Comparison of ENCODE assay signal across 10 mouse cellular contexts in the genomic region with DNA sequence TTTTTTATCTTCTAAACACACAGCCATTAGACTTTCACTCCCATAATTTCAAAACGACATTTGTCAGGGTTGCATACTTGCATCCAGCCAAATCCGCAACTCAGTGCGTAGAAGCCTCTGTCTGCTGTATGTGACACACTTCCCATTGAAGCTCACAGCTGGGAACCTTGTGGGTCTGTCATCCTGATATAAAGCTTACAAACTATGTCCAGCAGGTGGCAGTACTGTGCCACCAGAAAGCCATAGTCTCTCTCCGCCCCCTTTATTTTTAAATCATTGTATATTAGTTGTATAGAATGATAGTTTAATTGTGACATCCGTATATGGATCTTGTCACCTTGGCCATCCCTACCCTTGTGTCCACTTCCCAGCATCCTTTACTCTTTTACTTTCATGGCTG.
A peak's percentile ranks its signal among the peaks of the same experiment; 100 is the strongest.
DNase-seq lines count a peak whose midpoint lies in the region; ATAC-seq lines count a peak whose summit lies in the region.
"Had no signal": no experiment of that assay in that cellular context is flagged by ENCODE, and none has a peak within 500 bp of the region (broad histone marks: within the 10 kb centered on the region; RNA-seq: fewer than 3 reads in every experiment).

No protein-coding gene starts in this region.

- H3K4me1 ChIP-seq in forebrain, embryonic 11.5 days (replicated peaks; ENCODE audit: control insufficient read depth, insufficient read depth, low read length), result no peaks in the 10 kb centered on the region
- no peaks in the 10 kb centered on the region for H3K4me1 ChIP-seq in forebrain, embryonic 10.5 days
- no peaks in the 10 kb centered on the region for H3K4me1 ChIP-seq in limb, embryonic 11.5 days (ENCODE audit: control insufficient read depth, insufficient read depth, low read length)
- H3K4me1 ChIP-seq in limb, embryonic 10.5 days, result no peaks in the 10 kb centered on the region
- H3K4me1 ChIP-seq: forebrain, embryonic 15.5 days; limb, embryonic 15.5 days had no signal

- H3K4me2 ChIP-seq in forebrain, embryonic 11.5 days (ENCODE audit: low read depth, low read length, severe bottlenecking), result no peak overlapping the region
- no peak overlapping the region for H3K4me2 ChIP-seq in limb, embryonic 11.5 days (ENCODE audit: low read depth, severe bottlenecking)
- H3K4me2 ChIP-seq: forebrain, embryonic 15.5 days; limb, embryonic 15.5 days had no signal

- no peak overlapping the region for H3K27ac ChIP-seq in forebrain, embryonic 11.5 days (ENCODE audit: low read depth, low read length)
- no peak overlapping the region for H3K27ac ChIP-seq in forebrain, embryonic 10.5 days
- H3K27ac ChIP-seq in limb, embryonic 11.5 days (replicated peaks; ENCODE audit: low read depth, low read length), result no peak overlapping the region
- H3K27ac ChIP-seq in limb, embryonic 10.5 days, result no peak overlapping the region
- H3K27ac ChIP-seq: forebrain, embryonic 15.5 days; limb, embryonic 15.5 days had no signal

- no peaks in the 10 kb centered on the region for H3K9me3 ChIP-seq in forebrain, embryonic 11.5 days (ENCODE audit: control insufficient read depth, low read length)
- no peaks in the 10 kb centered on the region for H3K9me3 ChIP-seq in forebrain, embryonic 10.5 days
- no peaks in the 10 kb centered on the region for H3K9me3 ChIP-seq in limb, embryonic 11.5 days (ENCODE audit: control insufficient read depth, low read length)
- no peaks in the 10 kb centered on the region for H3K9me3 ChIP-seq in limb, embryonic 10.5 days (replicated peaks)
- H3K9me3 ChIP-seq: forebrain, embryonic 15.5 days; limb, embryonic 15.5 days had no signal

- H3K27me3 ChIP-seq in forebrain, embryonic 11.5 days (ENCODE audit: control insufficient read depth, insufficient read depth, low read length), result no peaks in the 10 kb centered on the region
- no peaks in the 10 kb centered on the region for H3K27me3 ChIP-seq in forebrain, embryonic 10.5 days (ENCODE audit: poor library complexity, severe bottlenecking)
- H3K27me3 ChIP-seq in limb, embryonic 11.5 days (ENCODE audit: control insufficient read depth, insufficient read depth, low read length), result no peaks in the 10 kb centered on the region
- no peaks in the 10 kb centered on the region for H3K27me3 ChIP-seq in limb, embryonic 10.5 days (ENCODE audit: low read depth, poor library complexity, severe bottlenecking)
- H3K27me3 ChIP-seq: forebrain, embryonic 15.5 days; limb, embryonic 15.5 days had no signal

- 0 out of 2 replicates have a peak, but pooled peaks have one; percentile 30 for ATAC-seq in forebrain, embryonic 11.5 days (replicated peaks; ENCODE audit: low FRiP score)
- no peak for ATAC-seq in limb, embryonic 11.5 days (ENCODE audit: insufficient number of reproducible peaks, low FRiP score, low TSS enrichment, low read depth)
- ATAC-seq: forebrain, embryonic 15.5 days had no signal

- no peak overlapping the region for H3K9ac ChIP-seq in forebrain, embryonic 11.5 days (ENCODE audit: low read length)
- no peak overlapping the region for H3K9ac ChIP-seq in limb, embryonic 11.5 days (ENCODE audit: low read length)
- H3K9ac ChIP-seq: forebrain, embryonic 15.5 days; limb, embryonic 15.5 days had no signal

- 65% methylated on average over 5 of the region's 5 CpGs for WGBS in forebrain, embryonic 11.5 days
- 75% methylated on average over 5 of the region's 5 CpGs for WGBS in forebrain, embryonic 10.5 days
- 70% methylated on average over 5 of the region's 5 CpGs for WGBS in limb, embryonic 11.5 days
- WGBS in limb, embryonic 10.5 days, result 68% methylated on average over 5 of the region's 5 CpGs

- no peaks in the 10 kb centered on the region for H3K36me3 ChIP-seq in forebrain, embryonic 11.5 days (ENCODE audit: control insufficient read depth, insufficient read depth, low read length)
- H3K36me3 ChIP-seq in forebrain, embryonic 10.5 days (replicated peaks), result no peaks in the 10 kb centered on the region
- no peaks in the 10 kb centered on the region for H3K36me3 ChIP-seq in limb, embryonic 11.5 days (ENCODE audit: control insufficient read depth, insufficient read depth, low read length)
- H3K36me3 ChIP-seq in limb, embryonic 10.5 days, result no peaks in the 10 kb centered on the region
- H3K36me3 ChIP-seq: forebrain, embryonic 15.5 days; limb, embryonic 15.5 days had no signal

- no peak overlapping the region for H3K4me3 ChIP-seq in forebrain, embryonic 11.5 days (ENCODE audit: low read depth, low read length)
- H3K4me3 ChIP-seq in forebrain, embryonic 10.5 days, result no peak overlapping the region
- H3K4me3 ChIP-seq in limb, embryonic 11.5 days (ENCODE audit: low read depth, low read length), result no peak overlapping the region
- no peak overlapping the region for H3K4me3 ChIP-seq in limb, embryonic 10.5 days
- H3K4me3 ChIP-seq: forebrain, embryonic 15.5 days; limb, embryonic 15.5 days had no signal

- no peak for DNase-seq in forebrain, embryonic 11.5 days (ENCODE audit: low spot score)
- DNase-seq in forebrain, embryonic 10.5 days (ENCODE audit: extremely low spot score, low spot score), result no peak
- peak; percentile 29 for DNase-seq in limb, embryonic 11.5 days (ENCODE audit: low spot score)
- DNase-seq in limb, embryonic 10.5 days (ENCODE audit: low spot score), result no peak
- peak; percentile 72 for DNase-seq in NIH3T3 (ENCODE audit: low read depth)
- DNase-seq in layer of hippocampus, postnatal 10 days (ENCODE audit: low spot score in 2 of 2), result peak; percentile 16 to 17
- no peak for DNase-seq in kidney, adult 18-20 months
- no peak for DNase-seq in T-cell, adult 2 months (ENCODE audit: low spot score)

Comparison
In these comparisons a context has a peak if more than half of its experiments do, and no peak if none do; other contexts are left out.
1. DNase-seq: peak in limb, embryonic 11.5 days (single experiment), NIH3T3 (single experiment) and layer of hippocampus, postnatal 10 days (2 of 2); none in forebrain, embryonic 11.5 days (single experiment), forebrain, embryonic 10.5 days (single experiment), limb, embryonic 10.5 days (single experiment), kidney, adult 18-20 months (single experiment) and T-cell, adult 2 months (single experiment).